Mouse (Mus musculus) hindbrain, postnatal 0 days (tissue): Measurements from ENCODE around the gene Ddo. TPM values are rescaled to one million over a fixed set of nuclear protein-coding genes. Genes with fewer than 3 reads are reported as not detected.

Experiments used
- ATAC-seq: fragments of 200-750 bp; cut with Nextera tagmentation; 2 replicates; pipeline ENCODE4 v1.8.0; 2017; ENCODE audit warnings: mild to moderate bottlenecking, moderate TSS enrichment, moderate library complexity
- DNase-seq: peaks from one replicate; pipeline ENCODE4 v3.0.0-alpha.2; 2015; ENCODE audit warnings: low spot score
- H3K27ac ChIP-seq: fragments of 300-500 bp; sonication (generic); 2 replicates; pipeline ENCODE4 v1.5.1; 2014; ENCODE audit warnings: mild to moderate bottlenecking
- H3K27me3 ChIP-seq: fragments of 300-500 bp; sonication (generic); 2 replicates; pipeline ENCODE4 v1.6.1; 2014; ENCODE audit warnings: low read length, mixed read lengths; ENCODE audit not compliant: insufficient read depth
- H3K36me3 ChIP-seq: fragments of 300-500 bp; sonication (generic); 2 replicates; pipeline ENCODE4 v1.6.1; 2014; ENCODE audit warnings: low read length, mixed read lengths; ENCODE audit not compliant: insufficient read depth
- H3K4me1 ChIP-seq: fragments of 300-500 bp; sonication (generic); 2 replicates; pipeline ENCODE4 v1.6.1; 2014; ENCODE audit warnings: antibody characterized with exemption, low read length, mixed read lengths; ENCODE audit not compliant: insufficient read depth
- H3K4me2 ChIP-seq: fragments of 300-500 bp; sonication (generic); 2 replicates; pipeline ENCODE4 v1.6.1; 2014; ENCODE audit warnings: low read depth, mild to moderate bottlenecking, low read length, moderate library complexity, mixed read lengths
- H3K4me3 ChIP-seq: fragments of 300-500 bp; sonication (generic); 2 replicates; pipeline ENCODE4 v1.5.1; 2014; ENCODE audit warnings: low read length
- H3K9ac ChIP-seq: fragments of 300-500 bp; sonication (generic); replicated peaks from 2 replicates; pipeline ENCODE4 v1.6.1; 2014; ENCODE audit warnings: mild to moderate bottlenecking, low read length, moderate library complexity, mixed read lengths
- H3K9me3 ChIP-seq: fragments of 300-500 bp; sonication (generic); 2 replicates; pipeline ENCODE4 v1.6.1; 2016; ENCODE audit warnings: low read length, mixed read lengths
- CTCF ChIP-seq: IDR thresholded peaks from 2 replicates; pipeline ENCODE4 v1.5.1; 2016; ENCODE audit warnings: antibody characterized with exemption, control low read depth, low read depth
- WGBS: fragments of 180-500 bp; shearing (Covaris S2); extraction: QIAGEN DNeasy Blood & Tissue Kit; methylation state at CpG from one replicate; pipeline ENCODE4 v1.1.7; 2014; 5-methylcytosine and 5-hydroxymethylcytosine counted together
- polyA plus RNA-seq: library from polyadenylated mRNA; unstranded; fragments of >200 nt; fragmentation: Nextera tagmentation; extraction: Ambion mirVana; gene quantifications from 2 replicates; pipeline ENCODE4 v1.2.1, GENCODE M21; 2015
- total RNA-seq: library from RNA; depleted of rRNA; stranded (reverse); fragments of >200 nt; gene quantifications from 2 replicates; pipeline ENCODE4 v1.2.3, GENCODE M21; 2014

Gene Ddo
- total and polyA plus RNA-seq, 2 experiments from 2014 or later = 3.8 to 4.8 TPM

DNA sequence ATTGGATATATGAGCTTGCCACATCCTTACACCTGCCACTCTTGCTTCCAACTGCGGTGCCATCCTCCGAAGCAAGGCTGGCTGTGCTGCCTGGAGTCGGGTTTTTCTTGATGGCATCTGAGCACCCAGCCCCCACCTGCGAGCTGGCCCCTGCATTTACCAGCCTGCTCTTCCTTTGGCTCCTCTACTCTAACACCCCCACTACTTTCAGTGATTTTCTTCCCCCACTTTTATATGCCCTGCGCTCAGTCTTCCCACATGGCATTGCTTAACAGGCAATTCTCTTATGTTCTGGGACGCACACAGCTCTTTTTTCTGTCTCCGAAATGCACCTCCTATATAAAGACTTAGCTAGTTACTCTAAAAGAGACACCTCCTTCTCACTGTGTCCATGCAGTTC lies 54.5 kb downstream of the Ddo start:
- no peak for ATAC-seq
- Histone ChIP-seq H3K27ac (no peak overlapping the region), H3K9ac (no peak overlapping the region), H3K27me3 (no peaks in the 10 kb centered on the region), H3K9me3 (no peaks in the 10 kb centered on the region), H3K4me1 (peaks cover 6% of the 10 kb centered on the region; the same call in 1 of the 2 replicates), H3K4me3 (no peak overlapping the region), H3K36me3 (no peaks in the 10 kb centered on the region), H3K4me2 (no peak overlapping the region)
- no peak for TF ChIP-seq CTCF
- no peak for DNase-seq
- WGBS = 95% methylated on average over 7 of the region's 7 CpGs

DNA sequence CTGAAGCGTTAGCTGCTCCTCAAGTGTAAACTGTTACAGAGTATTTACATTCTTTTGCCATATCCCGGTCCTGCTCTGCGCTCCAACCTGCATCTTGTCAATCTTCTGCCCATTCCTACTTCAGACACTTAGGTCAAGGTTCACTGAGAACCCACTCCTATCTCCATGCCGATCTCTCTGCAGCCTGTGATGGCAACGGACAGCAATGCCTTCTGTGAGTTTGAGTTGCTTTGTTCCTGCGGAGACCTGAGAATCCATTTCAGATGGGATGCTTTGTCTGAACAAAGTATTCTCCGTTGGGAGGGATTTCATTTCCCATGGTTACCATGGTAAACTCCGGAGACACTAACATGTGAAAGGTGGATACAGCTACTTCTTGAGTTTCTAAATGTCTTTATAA lies 55.8 kb downstream of the Ddo start:
- no peak for ATAC-seq
- no peak overlapping the region for H3K4me2 ChIP-seq

DNA sequence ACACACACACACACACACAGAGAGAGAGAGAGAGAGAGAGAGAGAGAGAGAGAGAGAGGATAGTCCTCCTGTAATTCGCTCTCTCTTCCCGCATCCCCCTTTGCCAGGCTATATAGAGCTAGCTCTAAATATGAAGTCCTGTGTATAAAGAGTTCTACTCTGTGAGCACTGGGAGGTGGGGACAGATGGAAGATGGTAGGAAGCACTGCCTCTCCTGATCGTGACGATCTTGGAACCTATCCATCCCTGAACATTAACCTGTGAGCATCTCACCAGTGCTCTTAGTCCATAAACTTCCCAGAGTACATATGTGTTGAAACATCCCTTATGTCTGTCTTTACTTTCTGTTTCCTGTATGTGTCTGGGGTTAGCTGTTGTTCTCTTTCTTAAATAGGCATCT lies 57.2 kb downstream of the Ddo start:
- WGBS = 87% methylated on average over 4 of the region's 4 CpGs
- H3K27ac ChIP-seq = no peak overlapping the region
- no peak overlapping the region for H3K9ac ChIP-seq
- H3K4me2 ChIP-seq = no peak overlapping the region
- no peak for ATAC-seq
- no peak for DNase-seq
- no peak overlapping the region for H3K4me3 ChIP-seq
- no peaks in the 10 kb centered on the region for H3K9me3 ChIP-seq
- H3K4me1 ChIP-seq = peaks cover 6% of the 10 kb centered on the region; the same call in 1 of the 2 replicates
- TF ChIP-seq CTCF = no peak
- no peaks in the 10 kb centered on the region for H3K36me3 ChIP-seq
- no peaks in the 10 kb centered on the region for H3K27me3 ChIP-seq

More for the DNA sequence above, 55.8 kb downstream of the Ddo start:
- Histone ChIP-seq H3K4me1 (peaks cover 6% of the 10 kb centered on the region; the same call in 1 of the 2 replicates), H3K27ac (no peak overlapping the region), H3K4me3 (no peak overlapping the region), H3K9me3 (no peaks in the 10 kb centered on the region), H3K27me3 (no peaks in the 10 kb centered on the region), H3K36me3 (no peaks in the 10 kb centered on the region), H3K9ac (no peak overlapping the region)
- WGBS = 34% methylated on average over 8 of the region's 8 CpGs
- no peak for DNase-seq
- TF ChIP-seq CTCF = no peak

DNA sequence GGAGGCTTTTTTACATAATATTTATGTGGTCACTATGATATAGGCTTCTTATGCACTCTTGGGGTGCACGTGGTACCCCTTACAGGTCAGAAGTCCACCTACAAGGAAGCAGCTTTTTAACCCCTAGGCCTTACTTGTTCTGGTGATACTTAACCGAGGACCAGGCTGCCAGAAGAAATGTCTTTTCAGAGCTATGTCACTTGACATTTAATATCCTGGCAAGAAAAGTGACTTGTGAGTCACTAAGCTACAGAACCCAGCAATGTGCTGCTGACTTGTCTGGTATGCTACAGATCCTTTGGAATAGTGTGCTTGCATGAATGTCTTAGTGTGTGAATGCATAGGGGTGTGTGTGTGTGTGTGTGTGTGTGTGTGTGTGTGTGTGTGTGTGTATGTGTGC lies 57.6 kb downstream of the Ddo start:
- TF ChIP-seq CTCF = no peak
- Histone ChIP-seq H3K9me3 (no peaks in the 10 kb centered on the region), H3K4me1 (peaks cover 6% of the 10 kb centered on the region; the same call in 1 of the 2 replicates), H3K9ac (no peak overlapping the region), H3K4me3 (no peak overlapping the region), H3K36me3 (no peaks in the 10 kb centered on the region), H3K4me2 (no peak overlapping the region), H3K27me3 (no peaks in the 10 kb centered on the region), H3K27ac (no peak overlapping the region)
- WGBS = 68% methylated on average over 2 of the region's 2 CpGs
- ATAC-seq (no peak), DNase-seq (no peak)

DNA sequence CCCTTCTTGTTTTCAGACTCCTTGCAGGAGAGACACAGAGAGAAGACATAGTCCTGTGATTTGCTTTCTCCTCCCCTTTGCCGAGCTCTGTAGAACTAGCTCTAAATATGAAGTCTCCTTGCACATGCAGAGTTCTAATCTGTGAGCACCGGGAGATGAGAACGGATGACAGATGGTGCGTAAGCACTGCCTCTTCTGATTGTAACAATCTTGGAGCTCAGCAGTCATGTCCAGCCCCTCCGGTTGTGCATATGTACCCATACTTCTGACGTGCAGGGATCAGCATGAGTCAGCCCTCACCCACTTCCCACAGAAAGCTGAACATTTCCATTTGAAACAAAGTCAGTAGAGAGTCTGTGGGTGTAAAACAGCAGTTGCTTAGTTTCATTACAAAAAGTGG lies 58.5 kb downstream of the Ddo start:
- Histone ChIP-seq H3K36me3 (no peaks in the 10 kb centered on the region), H3K4me1 (0 out of 2 replicates have a peak, but pooled peaks cover 2% of the 10 kb centered on the region), H3K27ac (no peak overlapping the region), H3K4me2 (no peak overlapping the region), H3K4me3 (no peak overlapping the region), H3K9me3 (no peaks in the 10 kb centered on the region), H3K27me3 (no peaks in the 10 kb centered on the region), H3K9ac (no peak overlapping the region)
- TF ChIP-seq CTCF = no peak
- DNase-seq (no peak), ATAC-seq (no peak)
- WGBS = 65% methylated on average over 6 of the region's 6 CpGs

DNA sequence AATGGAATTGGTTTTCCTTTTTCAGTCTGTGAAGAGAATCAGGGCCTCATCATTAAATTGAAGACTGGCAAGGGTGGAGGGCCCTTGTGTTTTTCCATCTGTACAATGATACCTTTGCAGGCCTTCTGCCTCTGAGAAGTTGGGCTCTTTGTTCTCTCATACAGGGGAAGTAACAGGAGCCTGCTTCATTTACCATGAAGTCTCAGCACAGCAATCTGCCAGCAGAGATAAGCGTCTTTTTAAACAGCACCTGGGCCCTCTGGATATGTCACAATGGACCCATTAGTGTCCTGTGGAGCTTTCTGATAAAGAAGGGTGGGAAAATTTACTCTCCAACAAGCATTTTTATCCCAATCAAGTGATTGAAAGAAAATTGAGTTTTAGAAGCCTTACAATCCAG lies 59.1 kb downstream of the Ddo start:
- ATAC-seq (no peak), DNase-seq (no peak)
- no peaks in the 10 kb centered on the region for H3K4me1 ChIP-seq
- H3K36me3 ChIP-seq = no peaks in the 10 kb centered on the region
- H3K9ac ChIP-seq = no peak overlapping the region
- no peaks in the 10 kb centered on the region for H3K27me3 ChIP-seq
- no peak overlapping the region for H3K4me2 ChIP-seq
- H3K9me3 ChIP-seq = no peaks in the 10 kb centered on the region
- TF ChIP-seq CTCF = no peak
- WGBS = 39% methylated on average over 1 of the region's 1 CpGs
- H3K27ac ChIP-seq = no peak overlapping the region
- H3K4me3 ChIP-seq = no peak overlapping the region

DNA sequence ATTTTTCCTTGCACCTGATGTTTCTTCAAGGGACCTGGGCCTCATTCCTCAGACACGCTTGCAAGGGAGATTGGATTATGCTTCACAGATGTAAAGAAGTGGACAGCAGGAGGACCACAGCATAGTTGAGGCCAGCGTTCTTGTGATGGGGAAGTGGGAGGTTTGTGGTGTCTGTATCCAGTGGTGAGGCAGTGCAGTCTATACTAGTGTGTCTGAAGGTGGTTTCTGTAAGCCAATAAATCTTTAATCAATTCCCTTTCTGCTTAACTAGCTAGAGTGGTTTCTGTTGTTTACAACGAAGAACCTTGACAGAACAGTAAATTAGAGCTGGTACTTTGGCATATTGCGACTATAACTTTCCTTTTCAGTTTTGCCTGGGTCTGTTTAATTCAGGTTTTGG lies 68.8 kb downstream of the Ddo start:
- H3K36me3 ChIP-seq = no peaks in the 10 kb centered on the region
- H3K27ac ChIP-seq = no peak overlapping the region
- no peak overlapping the region for H3K9ac ChIP-seq
- no peak overlapping the region for H3K4me3 ChIP-seq
- no peak for TF ChIP-seq CTCF
- ATAC-seq (no peak), DNase-seq (no peak)
- H3K27me3 ChIP-seq = no peaks in the 10 kb centered on the region
- no peaks in the 10 kb centered on the region for H3K4me1 ChIP-seq
- H3K9me3 ChIP-seq = no peaks in the 10 kb centered on the region
- no peak overlapping the region for H3K4me2 ChIP-seq
- 75% methylated on average over 4 of the region's 4 CpGs for WGBS
